Comparison of ENCODE assay signal across 1 mouse cellular context in the genomic region with DNA sequence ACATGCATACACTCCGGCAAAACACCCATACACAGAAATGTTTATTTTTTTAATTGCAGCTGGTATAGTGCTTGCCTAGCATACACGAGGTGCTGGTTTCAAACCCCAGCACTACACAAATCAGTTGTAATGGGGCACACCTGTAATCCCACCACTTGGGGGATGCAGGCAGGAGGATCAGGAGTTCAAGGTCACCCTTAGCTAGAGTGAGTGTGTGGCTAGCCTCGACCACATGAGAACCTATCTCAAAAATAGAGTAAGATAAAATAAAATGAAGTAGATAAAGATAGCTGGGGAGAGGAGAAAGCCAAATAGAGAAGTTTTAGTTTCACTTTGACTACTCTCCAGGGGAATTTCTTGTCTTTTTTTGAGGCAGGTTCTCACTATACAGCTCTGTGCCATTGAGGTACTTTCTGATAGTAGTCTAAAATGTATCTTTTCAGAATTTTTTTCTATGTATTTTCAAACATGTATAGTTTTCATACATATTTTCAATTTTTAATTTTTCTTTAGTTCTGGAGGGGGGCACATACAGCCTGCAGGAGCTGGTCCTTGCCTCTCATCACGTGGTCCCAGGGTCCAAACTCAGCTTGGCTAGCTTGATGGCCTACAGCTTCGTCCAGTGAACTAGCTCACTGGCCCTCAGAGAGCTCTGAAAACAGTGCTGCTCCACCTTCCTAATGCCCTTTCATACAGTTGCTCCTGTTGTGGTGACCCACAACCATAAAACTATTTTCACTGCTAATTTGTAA.
TF ChIP-seq lines count a peak whose summit lies in the region.

No protein-coding gene starts in this region.

TF ChIP-seq in CH12.LX, 34 proteins besides CTCF, POLR2A, EP300 and RAD21 (continued from another document):
- peak; percentile 77; the same call in 1 of the 2 replicates for TF ChIP-seq MAX (IDR thresholded peaks at IDR 0.05; ENCODE audit: low read length)
